Mouse (Mus musculus) ES-CJ7 (cell line): Measurements from ENCODE around the gene Slc39a13.

Experiments
- DNase-seq: peaks from one replicate; pipeline ENCODE4 v3.0.0; 2011; ENCODE audit warnings: low read depth, low spot score

The Slc39a13 gene

DNA sequence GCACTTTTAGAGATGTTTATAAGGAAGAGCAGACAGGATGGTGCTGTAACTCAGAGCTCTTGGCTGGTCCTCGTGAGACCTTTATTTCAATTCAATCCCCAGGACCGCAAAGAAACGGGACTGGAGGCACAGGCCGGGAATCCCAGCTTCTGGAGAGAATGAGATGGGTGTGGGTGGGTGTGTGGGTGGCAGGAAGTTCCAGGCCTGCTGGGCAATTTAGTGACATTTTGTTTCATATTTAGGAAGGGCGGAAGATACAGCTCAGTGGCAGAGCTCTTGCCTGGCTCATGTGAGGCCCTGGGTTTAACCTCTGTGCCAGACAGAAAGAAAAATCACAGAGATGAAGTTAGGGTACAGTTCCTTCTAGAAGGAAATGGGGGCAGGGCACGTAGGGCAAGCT lies 20.0 kb upstream of the Slc39a13 start:
- DNase-seq = no peak

DNA sequence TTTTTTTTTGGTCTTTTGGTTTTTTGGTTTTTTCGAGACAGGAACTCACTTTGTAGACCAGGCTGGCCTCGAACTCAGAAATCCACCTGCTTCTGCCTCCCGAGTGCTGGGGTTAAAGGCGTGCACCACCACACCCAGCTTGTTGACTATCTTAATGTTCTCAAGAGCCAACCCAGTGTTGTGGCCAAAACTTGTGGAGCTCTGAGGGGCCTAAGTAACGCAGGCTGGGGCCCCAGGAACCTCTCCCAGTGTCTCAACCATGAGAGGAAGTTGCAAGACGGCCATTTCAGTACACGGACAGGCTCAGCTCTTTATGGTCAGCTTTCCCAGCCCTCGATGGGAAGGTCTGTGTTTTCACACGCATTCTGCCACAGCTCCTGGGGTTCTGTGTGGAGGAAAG lies 18.8 kb upstream of the Slc39a13 start:
- no peak for DNase-seq

DNA sequence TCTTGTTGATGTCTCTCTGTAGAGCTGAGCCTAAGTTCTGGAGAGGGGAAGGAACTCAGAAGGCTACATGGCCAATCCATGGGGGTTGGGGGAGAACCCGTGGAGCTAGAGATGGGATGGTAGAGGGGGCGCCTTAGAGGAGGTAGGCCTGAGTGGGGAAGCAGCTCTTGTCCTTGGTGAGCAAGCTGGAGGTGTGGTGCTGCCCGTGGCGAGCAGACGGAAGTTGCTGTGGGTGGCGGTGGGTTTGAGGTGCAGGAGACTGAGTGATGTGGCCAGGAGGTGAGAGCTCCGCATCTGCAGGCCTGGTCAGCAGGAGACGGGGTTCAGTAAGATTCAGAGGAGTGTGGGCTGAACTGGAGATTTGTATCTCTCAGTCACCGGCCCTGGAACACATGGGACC lies 17.2 kb upstream of the Slc39a13 start:
- DNase-seq = no peak

DNA sequence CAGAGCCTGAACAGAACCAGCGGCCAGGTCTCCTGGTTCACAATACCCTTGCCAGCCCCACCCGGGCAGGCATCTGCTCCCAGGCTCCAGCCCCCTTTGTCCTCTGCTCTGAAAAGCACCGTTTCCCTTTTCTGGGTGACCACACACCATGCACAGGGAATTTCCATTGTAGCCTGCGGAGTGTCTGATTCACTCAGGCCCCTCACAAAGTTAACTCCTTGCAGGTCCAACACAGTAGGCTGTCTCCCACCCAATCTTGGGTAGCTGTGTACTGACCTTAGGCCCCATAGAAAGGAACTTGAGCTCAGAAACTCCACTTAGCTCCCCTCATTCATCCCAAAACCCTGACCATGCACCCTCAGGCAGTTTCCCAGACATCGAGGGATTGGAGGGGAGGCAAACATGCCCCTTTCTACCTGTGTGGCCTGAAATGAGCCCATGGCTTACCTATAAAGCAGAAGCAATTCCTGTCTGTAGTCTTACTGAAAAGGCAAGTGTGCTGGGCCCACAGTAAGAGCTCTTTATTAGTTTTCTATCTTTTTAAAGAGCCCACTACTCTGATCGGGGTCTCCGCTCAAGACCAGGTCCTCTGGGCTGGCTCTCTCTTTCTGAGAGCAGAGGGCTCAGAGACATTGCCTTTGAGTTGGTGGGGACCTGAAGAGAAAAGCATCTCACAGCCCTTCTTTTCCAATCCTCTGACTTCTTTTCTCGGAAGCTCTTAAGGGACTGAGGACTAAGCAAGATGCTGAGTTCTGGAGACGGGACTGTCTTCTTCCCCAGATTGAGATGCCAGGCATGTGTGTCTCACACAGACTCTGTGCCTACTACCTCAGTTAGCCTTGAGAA lies 16.4 kb upstream of the Slc39a13 start:
- DNase-seq = no peak

DNA sequence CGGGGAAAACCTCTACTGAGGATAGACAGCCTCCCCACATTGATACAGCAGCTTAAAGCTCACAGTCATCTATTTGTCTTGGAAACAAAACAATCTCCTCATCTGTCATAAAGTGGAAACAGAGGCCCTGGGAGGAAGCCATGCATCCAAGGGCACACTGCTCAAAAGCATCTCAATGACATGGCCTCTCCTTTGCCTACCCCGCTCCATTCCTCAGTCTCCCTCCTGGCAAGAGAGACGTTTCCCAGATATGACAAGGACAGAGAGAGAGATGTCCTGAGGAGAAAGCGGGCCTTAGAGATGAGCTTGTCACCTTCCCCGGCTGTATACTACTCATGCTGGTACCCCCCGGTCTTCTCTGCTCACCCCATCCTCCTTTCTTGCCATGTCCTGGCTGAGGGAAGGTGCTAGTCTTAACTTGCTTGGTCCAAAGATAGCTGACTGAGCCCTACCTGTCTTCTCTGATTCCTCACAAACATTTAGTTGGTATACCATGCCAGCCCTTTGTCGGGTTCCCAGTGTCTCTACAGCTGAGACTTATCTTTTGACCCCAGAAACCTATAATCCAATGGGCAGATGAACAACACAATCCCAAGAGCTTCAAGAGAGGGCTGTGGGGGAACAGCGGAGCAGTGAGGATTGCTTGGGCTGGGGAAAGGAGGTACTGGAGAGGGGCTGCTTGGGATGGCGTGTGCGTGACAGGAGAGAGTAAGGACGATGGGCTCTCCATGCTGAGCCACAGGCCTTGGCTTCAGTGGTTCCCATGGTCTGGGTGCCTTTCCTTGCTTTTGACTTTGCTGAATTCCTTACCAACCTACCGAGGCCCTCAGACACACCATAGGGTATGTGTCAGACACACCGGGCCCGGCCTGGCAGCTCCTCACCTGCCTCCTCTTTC lies 15.5 kb upstream of the Slc39a13 start:
- DNase-seq = no peak

DNA sequence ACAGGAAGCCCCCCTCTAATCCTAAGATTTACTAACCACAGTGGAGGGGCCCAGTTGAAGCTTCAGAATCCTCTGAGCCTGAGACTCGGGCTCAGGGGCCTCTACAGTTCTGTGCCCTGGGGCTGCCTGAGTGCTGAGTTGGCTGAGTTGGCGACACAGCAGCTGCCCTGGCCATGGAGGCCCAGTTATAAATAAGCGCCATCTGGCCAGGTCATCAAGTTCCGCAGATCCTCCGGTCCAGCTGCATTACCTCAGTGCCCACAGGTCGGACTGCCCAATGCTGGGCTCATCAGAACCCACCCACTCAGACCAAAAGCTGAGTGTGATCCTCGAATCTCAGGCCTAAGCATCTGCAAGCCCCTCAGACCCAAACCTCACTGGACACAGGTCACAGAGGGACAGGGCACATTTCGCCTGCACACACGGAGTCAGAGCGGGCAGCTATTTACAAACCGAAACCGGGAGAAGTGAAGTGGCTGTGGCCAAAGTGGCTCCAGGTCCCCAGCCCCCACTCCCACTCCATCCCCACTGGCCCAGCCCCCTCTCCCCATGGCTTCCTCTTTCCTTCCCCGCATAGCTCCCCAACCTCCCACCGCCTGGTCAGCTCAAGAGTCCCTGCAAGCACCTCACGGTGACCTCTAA lies 14.1 kb upstream of the Slc39a13 start:
- no peak for DNase-seq

DNA sequence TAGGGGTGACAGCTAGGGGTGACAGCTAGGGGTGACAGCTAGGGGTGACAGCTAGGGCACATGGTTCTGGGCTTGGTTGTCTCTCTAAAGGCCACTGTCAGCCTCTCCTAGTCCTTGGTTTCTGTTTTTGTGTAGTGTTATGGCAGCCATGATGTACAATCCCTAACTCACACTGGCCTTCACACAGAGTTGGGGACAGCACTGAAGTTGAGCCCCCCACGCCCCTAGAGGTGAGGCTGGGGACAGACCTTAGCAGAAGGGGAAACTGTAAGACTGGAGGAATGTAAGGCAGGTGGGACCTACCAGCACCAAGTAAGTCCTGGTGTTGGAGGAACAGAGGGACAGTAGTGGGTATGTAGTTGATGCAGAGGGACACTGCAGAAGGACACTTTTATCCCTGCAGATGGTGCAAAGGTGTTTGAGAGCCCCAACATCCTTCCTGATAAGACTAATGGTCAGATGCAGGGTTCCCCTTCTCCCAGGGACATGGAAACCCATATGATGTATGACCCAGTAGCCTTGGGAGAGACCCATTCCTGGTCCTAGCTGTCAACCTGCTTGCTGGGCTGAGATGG lies 13.2 kb upstream of the Slc39a13 start:
- DNase-seq = no peak

DNA sequence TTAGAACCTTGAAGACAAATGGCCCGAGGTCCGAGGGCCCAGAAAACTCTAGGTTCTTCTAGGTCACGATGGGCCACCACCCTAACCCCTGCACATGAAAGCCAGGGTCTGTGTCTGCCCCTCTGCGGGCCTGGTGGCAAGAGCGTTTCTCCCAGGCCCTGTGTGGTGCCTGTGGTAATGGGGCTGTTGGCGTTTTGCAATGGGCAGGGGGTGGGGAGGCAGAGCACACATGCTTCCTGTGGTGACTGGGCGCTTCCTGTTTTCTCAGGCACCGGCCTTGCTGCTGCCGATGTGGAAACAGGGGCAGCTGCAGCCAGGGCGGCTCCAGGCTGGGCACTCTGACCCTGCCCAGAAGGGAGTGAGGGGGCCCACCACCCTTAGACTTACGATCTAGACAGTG lies 12.6 kb upstream of the Slc39a13 start:
- DNase-seq = no peak

DNA sequence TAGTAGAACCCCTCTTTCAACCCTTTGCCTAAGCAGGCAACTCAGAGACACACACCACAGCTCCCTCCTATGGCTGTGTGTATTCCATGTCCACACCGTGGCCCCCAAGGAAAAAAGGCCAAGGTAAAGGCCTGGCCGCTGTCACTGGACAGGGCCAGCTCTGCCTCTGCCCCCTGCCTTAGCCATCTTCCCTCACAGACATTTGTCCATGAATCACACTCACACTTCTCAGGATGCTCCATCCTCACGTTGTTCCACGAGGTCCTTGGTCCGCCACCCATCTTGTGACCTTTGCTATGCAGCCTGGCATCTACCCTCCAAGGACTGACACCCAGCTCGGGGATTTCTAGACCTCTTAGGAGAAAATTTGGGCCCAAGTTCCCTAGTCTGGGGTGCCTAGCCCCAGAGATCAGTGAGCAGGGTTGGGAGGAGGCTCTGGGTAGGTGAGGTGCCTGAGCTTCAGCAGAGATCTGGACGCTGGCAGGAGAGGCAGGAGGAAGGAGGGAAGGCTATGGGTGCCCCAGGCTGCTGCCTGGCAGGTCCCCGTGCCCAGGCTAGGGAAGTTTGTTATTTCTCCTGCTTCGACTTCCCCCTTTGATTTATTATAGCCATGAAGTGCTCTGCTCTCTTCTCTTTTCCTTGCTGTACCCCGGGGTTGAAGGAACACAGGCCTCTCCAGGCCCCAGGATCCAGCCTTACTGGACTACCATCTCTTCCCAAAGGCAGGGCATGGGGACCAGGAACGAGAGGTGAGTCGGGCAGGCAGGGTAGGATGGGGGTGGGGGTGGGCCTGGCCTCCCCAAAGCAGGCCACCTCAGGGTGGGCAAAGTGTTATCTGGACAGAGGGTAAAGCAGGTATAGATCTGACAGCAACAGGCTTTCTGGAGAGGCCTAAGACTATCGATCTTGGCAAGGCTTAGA lies 11.8 kb upstream of the Slc39a13 start, which contains the start of gene Spi1:
TSS of gene Spi1 (plus strand) at position 616 of the 921 bp plus-strand sequence.
- no peak for DNase-seq

DNA sequence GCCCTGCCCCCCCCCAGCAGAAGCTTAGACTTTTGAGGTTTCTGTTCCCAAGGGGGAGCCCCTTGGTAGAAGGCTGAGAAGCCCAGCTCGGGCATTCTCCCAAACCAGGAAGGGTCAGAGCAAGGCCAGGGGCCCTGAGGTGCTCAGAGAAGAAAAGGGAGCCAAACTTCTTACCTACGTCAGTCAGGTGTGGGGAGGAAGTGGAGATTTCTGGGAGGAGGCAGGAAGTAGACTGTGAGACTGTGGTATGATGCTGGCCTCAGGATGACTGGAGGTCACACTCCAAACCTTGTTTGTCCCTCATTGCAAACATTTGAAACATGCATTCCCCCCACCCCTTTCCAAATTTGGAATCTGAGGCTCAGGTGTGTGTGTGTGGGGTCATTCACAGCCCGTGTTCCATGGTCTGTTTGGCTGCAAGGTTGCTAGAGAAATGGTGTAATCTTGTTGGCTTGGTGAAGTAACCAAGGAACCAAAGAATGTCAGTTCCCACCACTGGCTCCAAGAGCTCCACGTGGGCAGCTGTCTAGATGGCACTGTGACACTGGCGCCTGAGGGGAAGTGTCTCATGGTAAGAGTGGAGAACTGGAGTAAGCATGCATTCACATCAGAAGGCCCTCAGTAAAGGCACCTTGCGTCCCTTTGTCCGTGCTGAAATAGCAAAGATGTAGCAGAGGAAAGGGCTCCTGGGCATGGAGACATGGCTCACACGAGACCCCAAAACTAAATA lies 10.7 kb upstream of the Slc39a13 start:
- DNase-seq = no peak

DNA sequence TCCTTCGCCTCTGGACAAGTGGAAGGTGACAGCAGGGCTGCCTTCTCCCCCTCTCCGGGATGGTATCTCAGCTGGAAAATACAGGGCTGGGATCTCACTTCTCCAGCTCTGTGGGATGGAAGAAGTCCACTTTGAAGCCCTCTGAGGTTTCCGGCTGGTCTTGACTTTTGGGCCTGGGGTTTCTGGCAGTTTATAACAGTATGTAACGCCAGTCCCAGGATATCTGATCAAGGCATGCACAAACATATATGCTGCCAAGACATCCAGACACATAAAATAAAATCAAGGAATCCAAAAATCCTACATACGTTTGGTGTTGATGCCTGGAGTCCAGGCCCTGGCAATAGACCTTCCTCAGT lies 8.8 kb upstream of the Slc39a13 start:
- no peak for DNase-seq

DNA sequence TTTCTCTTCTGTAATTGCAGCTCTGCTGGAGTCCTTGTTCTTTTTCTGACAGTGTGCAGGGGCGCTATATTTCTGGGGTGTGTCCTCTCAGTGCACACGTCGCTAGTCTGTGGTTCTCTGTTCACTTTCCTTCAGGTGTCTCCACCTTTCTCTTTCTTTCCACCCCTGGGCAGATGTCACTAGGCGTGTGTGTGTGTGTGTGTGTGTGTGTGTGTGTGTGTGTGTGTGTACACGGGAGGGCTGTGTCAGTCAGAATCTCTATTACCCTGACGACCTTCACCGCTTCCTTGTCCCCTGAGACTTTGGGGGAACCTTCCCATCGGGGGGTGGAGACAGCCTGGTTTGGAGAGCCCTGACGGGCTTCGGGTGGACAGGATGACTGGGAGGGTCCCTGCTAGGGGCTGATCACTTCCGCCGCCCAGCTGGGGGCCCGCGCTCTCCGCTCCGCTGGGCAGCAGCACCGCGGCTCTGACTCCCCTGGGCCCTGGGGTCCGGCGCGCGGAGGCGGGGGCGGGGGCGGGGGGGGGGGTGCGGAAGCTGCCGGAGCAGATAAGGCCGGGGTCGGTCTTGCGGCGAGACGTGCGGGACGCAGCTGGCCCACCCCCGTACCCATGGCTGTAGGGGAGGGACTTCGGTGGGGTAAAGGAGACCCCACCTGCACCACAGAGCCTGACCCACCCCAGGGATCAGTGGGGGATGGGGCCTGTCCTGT lies 8.3 kb upstream of the Slc39a13 start:
- peak; percentile 27 for DNase-seq

DNA sequence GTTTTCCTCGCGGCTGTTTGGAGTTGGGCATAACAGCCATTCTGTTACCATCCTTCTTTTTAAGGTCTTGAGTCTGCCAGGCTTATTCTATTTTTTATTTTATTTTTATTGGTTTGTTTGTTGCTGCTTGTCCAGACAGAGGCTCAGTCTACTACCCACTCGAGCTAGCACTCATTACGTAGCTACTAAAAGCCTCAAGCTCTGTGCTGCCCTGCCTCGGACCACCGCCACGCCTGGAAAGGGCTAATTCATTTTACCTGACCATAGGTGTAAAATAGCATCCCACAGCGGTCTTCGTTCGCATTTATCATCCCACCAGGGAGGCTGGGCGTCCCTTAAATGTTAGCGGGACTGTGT lies 7.7 kb upstream of the Slc39a13 start:
- no peak for DNase-seq

DNA sequence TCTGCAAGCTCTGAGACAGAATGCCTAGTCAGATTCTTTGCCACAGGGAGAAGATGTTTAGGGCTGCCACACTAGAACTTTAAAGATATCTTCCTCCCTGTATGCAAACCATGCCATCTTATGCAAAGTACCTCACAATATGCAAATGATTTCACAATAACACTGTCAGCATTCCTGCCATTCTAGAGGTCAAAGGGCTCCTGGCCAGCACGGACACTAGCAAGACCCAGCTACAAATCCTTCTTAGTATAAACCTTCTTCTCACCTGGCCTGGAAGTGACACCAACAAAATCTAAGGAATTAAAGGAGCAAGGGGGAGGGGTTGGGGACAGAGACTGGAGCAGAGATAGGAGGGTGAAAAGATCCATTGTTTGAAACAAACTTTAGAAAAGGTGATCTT lies 1.9 kb upstream of the Slc39a13 start:
- DNase-seq = no peak

DNA sequence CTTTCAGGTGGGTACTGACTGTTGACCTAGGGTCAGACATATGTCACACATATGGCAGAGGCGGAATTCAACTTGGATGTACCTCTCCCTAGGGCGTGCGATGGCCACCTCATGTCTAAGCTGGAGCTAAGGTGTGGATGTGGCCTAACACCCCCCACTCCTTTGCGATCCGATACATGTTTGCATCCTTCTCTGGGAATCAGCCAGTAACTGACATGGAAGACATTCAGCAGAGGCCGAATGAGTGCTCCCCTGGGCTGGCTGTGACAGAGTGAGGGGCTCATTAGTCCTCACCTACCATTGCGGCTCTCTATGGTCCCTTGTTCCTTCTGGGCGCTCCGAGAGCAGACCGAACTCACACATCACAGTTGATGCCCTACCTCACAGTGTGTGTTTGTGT lies 842 bp upstream of the Slc39a13 start:
- no peak for DNase-seq

DNA sequence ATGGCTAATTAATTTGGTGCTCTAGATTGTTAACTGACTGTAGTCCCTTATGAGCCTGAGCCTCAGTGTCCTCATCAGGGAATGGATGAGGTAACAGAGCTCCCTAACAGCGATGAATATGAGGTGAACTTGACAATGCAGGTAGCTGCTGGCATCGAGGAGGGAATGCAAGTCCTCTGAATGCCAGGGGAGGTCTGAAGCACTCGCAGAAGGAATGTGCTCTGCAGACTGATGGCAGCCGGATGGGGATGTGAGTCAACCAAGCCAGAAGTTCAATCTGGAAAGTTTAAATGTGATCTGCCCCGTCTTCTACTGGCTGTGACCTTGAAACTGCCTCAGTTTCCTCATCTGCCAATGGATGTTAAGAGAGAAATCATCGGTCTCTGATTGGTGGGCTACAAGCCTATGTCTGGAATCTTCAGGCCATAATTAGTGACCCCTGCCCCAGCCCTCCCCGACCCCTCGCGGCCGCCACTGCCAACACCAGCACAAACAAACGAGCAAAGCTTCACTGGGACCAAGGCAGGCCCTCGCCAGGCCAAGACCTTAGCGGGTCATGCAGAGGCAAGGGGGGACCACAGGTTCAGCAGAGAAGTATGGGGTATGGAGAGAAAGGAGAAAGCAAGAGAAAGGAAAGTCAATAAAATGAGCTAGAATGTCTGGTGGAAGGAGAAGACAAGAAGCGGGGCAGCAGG lies 764 bp downstream of the Slc39a13 start:
- no peak for DNase-seq

DNA sequence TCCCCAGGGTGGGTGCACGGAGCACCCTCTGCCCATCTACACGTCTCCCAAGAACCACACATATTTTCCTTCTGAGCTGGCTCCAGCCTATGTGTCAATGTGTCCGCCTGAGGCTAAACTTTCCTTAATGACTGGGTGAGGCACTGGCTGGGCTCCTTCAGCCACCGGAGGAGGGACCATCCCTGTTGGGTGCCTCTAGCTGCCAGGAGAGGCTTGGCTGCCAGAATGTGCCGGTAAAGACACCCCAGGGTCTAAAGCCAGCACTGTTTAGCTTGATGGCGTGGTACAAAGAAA lies 1.4 kb downstream of the Slc39a13 start:
- no peak for DNase-seq

DNA sequence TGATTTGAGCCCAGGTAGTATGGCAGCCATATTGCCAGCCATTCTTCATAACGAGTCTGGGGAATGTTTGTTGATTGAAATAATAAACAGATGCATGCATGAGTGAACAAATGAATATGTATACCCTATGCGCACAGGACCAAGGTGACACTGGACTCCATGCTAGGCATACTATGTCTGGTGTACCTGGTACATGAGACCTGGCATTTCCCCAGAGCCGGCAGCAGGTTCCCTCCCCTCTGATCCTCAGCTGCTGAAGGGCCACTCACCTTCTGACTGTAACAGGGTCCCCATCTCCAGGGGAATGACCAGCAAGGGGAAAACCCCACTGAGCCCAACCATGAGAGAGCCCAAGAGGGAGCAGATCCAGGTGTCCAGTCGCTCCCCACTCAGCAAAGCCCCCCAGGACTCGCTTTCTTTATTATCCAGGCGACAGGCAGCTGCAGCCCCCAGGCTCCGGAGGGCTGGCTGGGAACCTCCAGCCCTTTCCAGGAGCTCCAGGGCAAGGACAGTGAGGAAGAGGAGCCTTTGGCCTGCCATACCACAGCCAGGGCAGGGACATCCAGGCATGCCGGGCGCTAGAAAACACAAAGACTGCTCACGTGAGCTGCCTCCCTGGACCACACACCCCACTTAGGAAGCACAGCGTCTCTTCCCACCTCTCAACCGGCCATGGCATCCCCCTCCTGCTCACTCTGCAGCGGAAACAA lies 1.9 kb downstream of the Slc39a13 start:
- no peak for DNase-seq

DNA sequence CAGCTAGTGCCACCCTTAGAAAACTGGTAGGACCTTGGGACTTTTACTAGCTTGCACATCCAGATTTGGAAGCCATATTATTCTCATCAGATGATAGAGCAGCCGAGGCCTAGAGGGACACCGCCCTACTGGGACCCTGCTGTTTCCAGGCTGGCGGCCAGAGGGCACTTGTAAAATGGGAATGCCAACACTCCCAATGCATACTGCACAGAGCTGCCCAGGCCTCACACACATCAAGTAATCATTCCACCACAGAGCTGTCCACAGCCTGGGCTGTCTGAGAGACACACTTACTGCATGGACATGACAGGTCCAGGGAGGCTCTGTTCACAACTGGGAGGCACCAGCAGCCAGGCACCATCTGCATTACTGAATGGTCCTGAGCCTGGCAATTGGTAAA lies 3.8 kb downstream of the Slc39a13 start:
- no peak for DNase-seq
